Mouse (Mus musculus) heart, postnatal 0 days (tissue): ENCODE data around the gene Dmap1.

Experiments
- CTCF ChIP-seq: IDR thresholded peaks from 2 replicates; pipeline ENCODE4 v1.5.1; 2016; ENCODE audit warnings: antibody characterized with exemption, control low read depth, low read depth
- EP300 ChIP-seq: IDR thresholded peaks from 2 replicates; pipeline ENCODE4 v1.6.1; 2016; ENCODE audit warnings: antibody characterized with exemption, low read depth

DNA sequence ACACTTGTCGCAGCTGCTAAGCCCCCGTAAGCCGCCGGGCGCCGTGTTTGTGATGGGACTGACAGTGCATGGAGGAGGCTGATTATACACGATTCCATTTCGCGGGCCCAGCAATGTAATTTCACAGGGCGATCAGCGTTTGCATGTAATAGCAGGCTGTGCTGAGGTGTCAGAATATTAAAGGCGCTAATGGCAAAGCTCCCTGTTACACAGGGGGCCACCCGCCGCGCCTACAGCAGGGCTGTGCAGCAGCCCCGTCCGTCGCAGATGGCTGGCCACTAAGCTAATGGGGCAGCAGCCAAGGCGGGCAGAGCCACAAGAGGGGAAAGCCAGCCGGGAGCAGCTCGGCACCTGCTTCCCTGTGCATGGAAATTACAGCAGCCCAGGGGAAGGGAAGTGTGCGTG is 37.0 kb downstream of the Dmap1 start:
- TF ChIP-seq CTCF (no peak), EP300 (no peak)
